Mouse (Mus musculus): ENCODE results near the gene Il12rb1. TPM values are rescaled to one million over a fixed set of nuclear protein-coding genes. Genes with fewer than 3 reads are reported as not detected.

The Il12rb1 gene
- not detected for total RNA-seq (2021)
- long read RNA-seq, experiment 1, partial matches to known transcripts: 1 of 1 reads
- long read RNA-seq, experiment 1, other reads (novel, unspliced or antisense): 0 of 1 reads
- long read RNA-seq, experiment 2: 0 reads

DNA sequence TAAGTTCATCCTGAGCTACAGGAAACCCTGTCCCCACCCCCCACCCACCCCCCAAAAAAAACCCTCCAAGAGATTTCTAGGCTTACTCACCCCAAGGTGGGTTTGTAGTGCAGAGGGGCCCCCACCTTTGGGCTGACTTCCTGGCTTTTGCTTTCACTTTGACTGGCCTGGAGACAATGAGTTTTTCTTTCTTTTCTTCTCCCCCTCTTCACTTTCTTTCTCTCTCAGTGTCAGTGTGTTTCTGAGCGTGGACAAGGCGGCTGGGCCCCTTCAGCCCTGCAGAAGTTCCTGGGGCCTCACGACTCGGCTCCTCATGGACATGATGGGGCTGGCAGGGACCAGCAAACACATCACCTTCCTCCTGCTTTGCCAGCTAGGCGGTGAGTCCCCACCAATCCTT, at the start of gene Il12rb1:
Gene Il12rb1, plus strand, starts transcription at position 211 of the 400 bp plus-strand sequence.
- DNase-seq: no peak

DNA sequence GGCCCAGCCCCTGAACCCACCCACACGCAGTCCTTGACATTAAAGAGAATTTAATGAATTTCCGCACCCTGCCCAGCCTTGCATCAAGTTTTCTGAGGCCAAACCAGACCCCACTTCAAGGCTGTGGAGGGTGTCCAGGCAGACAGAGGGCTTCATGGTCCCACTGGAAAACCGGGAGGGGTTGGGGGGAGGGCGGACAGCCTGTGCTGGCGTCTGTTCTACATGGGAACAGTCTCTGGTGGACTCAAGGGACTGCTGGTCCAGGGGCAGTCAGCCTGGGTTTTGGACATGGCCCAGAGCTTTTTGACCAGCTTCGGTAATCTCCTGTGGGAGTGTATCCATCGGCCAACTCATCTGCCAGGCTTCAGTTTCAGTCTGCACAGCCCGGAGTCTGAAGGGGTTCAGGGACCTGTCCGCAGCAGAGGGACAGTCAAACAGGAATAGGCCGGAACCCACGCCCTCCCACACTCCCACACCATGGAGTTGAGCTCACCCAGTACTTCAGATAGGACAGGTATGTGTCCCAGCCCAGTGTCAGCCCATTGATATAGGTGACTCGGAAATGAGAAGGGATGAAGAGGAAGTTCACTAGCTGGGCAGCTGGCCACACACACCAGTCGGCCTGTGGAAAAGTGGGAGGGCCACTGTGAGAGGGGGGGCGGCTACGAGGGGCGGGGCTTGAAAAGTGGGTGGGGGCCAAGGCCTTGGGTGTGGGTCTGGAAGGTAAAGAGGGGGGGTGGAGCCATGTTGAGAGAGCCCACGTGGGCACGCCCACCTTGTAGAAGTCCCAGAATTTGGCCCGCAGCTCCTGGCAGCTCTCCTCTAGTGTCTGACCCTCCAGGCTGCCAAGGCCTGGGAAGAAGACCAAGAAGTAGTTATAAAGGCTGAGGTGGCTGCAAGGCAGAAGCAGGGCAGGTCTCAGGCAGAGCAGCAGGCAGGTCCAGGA, 49.4 kb upstream of the Il12rb1 start:
- DNase-seq: peak; percentile 81 to 82

DNA sequence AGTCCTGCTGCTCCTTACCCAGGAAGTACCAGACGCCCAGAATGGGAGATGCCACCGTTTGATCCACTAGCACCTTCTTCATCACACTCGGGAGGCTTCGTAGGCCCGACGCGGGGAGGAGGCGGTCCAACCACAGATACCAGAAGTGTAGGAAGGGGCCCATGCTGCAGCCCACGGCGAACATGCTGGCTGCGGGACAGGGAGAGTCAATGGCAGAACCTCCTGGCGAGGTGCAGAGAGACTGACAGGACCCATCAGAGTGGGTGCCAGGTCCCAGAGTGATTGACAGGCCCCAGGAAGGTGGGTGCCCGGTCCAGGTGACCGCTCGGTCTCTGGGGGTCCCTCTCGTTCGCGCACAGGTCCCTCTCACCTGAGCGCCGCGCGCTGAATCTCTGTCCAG, 47.9 kb upstream of the Il12rb1 start:
- DNase-seq: peak in 1 of 2 experiments; percentile 45

DNA sequence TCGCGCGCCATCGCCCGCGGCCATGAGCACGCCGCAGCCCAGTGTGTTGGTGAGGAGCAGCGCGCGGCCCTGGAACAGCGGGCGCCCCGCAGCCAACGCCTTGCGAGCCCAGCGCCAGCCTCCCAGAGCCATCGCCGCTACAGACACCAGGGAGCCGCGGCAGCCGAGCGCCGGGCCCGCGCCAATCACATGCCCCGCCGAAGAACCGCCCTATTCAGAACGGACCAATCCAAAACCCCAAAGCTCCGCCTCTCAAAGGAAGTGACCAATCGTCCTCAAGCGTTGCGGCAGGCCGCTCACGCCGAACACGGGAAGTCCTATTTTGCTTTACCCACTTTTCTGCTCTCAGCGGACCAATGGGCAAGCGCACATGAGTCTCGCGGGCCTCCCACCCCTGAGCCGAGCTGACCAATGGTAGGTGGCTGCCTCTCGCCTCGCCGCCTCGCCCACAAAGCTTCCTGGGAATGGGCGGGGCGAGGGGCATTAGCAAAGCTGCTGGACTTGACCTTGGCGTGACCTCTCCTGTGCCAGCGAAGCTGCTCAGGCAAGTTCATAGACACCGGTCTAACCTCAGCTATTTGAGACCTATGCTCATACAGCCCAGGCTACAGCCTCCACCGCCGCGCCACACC, 47.4 kb upstream of the Il12rb1 start, which contains the start of gene Mpv17l2:
Gene Mpv17l2, minus strand, starts transcription at position 172 of the 632 bp plus-strand sequence.
- peak; percentile 94 to 96 for DNase-seq

DNA sequence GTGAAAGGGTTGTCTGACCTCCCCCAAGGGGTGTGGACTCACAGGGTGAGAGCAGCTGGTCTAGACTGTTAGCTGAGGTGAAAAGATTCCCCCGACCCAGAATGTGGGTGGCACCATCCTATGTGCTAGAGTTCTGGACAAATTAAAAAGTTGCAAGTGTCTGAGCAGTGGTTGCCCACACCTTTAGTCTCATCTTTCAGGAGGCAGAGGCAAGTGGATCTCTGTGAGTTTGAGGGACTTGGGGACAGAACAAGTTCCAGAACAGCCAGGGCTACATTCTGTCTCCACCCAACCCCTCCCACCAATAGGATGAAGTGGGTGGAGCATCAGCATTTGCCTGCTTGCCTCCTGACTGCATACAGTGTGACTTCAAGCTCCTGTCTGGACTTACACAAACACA, 46.1 kb upstream of the Il12rb1 start:
- DNase-seq: peak in 1 of 2 experiments; percentile 6

DNA sequence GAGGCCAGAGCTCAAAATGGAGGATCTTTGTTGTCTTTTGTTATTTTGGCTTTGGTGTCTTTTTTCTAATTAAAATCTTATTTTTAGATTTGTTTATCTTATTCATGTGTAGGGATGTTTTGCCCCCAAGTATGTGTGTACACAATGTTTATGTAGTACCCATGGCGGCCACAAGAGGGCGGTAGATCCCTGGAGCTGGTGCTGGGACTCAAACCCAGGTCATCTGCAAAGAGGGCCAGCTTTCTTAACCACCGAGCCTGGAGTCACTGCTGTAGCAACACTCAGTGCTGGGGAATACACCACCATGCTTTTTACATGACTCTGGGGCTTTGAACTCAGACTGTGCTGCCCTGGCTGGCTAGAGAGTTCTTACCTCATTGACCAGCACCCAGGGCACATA, 44.9 kb upstream of the Il12rb1 start:
- DNase-seq: peak; percentile 61 to 73

DNA sequence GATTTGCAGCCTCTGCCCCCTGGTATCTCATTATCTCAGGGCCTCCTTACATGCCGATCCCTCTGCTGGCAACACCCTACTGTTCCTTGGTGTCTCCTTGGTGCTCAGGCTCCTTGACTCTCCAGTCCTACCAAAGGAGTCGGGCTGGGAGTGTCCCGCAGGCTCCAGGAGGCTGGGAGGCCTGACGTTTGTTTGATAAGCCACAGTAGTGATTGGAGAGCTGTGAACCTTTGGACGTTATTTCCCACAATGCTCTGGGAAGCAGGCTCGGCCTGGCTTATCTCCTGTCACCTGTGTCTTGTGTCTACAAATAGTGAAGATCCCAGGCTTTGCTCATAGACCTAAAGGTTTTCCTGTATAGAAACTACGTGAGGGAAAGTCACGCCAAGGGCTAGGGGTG, 44.2 kb upstream of the Il12rb1 start:
- DNase-seq: peak in 1 of 2 experiments; percentile 2

DNA sequence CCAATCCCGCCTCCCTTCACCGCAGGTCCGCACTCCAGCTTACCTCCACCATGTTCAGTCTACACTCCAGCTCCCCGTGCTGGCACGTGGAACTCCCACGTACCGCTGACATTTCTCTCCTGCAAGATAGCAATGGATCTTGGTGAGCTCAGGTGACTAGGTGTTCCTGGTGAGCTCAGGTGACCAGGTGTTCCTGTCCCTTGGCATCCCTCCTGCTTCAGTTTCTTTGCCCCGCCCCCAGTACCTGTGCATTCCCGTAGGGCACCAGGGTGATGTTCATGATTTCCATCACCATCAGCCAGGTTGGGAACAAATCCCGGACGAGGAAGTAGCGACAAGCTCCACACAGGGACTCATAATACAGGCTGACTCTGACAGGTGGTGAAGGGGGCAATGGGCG, 43.6 kb upstream of the Il12rb1 start:
- DNase-seq: no peak

DNA sequence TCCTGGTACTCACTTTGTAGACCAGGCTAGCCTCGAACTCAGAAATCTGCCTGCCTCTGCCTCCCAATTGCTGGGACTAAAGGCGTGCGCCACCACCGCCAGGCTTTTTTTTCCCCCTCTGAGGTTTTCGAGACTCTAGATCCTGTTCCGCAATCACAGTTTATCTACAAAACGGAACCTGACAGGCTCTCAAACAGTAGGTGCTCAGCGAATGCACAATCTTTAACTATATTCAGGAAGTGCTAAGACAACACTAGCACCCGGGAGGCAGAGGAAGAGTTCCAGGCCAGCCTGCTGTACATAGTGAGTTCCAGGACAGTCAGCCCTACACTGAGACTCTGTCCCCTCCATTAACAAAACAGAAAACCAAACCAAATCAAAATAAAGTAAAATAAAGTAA, 42.9 kb upstream of the Il12rb1 start:
- DNase-seq: no peak

DNA sequence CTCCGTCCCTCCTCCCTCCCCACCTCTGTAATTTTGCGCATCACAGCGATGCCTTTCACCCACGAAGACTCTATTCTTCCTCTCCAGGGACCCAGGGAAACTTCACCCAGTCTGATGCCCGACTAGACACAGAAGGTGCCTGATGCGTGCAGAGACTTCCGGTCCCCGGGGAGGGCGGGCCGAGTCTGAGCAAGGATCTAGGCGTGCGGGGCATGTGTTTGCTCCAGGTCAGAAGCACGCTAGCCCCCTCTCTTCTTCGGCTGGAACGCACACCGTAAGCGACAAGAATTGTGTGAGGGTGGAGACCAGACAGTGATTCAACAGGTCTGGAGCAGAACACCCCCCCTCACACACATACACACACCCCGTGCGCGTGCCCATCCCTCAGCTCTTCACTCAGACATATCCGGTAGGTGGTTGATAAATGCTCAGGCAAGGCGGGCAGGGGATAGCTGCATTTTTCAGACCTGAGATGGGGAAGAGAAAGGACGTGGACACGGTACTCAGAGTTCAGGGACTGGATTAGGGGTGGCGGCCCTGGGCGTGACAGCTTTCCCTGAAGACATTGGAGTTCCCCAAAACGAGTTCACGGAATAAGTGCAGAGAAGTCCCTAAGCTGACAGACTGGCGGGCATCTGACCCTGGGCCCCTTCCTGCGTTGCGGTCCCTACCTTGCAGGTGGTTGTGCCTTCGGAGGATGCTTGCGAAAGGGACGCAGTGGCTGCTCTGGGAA, 42.2 kb upstream of the Il12rb1 start:
- peak; percentile 55 to 79 for DNase-seq

DNA sequence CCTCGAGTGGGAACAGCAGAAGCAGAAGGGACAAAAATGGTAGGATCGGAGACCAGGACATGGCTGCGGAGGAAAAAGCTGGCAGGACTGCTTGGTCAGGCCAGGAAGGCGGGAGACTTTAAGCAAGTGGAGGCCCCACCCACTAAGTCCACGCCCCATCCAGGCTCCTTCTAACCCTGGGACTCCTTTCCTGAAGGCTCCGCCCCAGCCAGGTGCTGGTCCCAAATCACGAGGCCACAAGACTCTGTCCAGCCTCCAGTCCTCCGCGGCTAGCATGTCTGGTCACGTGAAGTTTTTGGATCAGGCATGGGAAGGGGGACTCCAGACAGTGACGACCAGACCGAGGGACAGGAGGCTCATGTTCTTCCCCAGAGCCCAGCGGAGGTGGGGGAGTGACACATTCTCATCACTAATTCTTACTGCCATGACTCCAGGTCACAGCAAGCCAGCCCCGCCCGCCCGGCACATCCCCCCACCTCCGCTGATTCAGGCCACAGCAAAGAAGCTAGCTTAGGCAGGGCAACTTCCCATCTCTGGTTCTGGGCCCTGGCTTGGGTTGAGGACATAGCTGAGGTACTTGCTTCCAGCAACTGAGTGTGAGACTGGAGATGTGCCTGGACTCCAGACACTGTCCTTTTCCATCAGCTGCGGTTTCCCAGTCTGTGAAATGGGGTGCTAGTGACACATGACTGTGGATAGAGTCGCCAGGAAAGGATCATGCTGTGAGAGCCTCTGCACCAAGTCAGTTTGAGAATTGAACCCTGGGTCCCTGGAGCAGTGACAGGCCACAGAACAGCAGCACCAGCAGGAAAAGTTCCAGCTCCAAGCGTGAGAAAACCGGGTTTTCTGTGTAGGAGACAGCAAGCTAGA, 41.4 kb upstream of the Il12rb1 start:
- peak; percentile 73 to 82 for DNase-seq

DNA sequence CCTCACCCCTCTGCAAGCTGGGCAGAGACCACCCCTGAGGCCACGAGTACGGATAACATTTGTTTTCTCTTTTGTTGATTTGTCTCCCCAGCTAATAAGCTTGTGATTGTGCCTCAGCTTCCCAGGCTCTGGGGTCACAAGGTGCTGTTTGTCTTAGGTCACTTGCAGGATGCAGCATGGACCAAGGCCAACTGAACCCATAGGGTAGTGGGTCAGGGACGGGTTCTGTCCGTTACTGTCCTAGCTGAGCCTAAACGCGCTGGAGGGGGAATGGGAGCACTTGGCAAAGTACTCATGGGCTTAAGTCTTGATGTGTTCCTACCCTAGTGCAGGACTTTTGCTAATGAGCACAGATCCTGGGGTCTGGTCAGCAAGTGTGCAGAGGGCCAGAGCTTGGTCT, 40.7 kb upstream of the Il12rb1 start:
- no peak for DNase-seq

DNA sequence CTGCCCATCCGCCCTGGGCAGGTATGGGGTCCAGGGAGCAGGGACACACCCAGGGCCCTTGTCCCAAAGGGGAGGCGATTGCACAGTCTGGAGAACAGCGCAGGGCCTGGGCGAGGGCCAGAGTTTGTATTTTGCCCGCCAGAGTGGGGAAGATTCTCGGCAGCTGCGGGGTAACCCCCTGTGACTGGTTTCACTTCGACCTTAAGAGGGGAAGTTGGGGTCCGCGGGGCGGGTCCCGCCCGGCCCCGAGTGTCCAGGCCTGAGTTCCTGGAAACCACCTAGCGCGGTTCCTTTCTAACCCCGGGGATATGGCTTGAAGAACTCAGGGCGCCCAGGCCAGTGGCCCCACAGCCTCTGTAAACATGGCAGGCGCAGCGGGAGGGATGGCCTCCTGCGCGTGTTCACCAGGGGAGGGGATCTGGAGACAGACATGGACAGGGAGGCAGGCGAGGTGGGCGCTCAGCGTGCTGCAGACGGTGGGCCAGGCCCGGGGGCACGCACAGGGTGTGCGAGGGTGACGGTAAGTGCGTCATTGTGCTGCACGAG, 39.9 kb upstream of the Il12rb1 start:
- DNase-seq: no peak

DNA sequence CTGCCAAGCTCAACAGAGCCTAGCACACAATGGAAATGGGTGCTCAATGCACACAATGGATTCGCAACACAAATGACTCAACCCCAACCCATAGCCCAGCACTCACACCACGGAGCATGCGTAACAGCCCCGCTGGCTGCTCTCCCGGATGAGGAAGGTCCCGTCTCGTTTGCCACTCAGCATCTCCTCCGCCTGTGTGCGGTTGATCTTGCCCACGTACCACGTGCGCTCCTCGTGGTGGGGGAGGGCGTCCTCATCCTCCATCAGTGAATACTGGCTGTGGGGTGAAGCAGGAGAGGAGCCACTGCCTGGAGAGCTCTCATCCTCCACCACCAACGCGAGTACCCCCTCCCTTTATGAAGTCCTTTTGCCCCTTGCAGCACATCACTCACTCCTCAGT, 39.3 kb upstream of the Il12rb1 start:
- DNase-seq: no peak

DNA sequence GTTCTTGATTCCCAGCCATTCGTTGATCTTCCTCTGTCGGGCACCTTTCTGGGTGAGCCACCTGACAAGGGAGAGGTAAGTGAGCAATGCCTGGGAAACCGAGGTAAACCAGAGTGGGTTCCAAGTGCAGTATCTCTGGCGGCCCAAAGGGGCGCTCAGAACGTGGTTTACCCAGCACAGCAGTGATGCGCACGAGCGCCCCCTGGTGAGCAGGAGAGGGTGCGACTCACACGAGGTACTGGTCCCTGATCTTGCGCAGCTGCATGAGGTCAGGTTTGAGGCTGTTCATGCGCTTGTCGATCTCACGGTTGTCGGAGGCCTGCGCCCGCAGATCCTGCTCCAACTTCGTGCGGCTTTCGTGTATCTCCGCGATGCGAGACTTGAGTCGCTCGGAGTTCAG, 38.9 kb upstream of the Il12rb1 start:
- DNase-seq: peak; percentile 97 to 99

DNA sequence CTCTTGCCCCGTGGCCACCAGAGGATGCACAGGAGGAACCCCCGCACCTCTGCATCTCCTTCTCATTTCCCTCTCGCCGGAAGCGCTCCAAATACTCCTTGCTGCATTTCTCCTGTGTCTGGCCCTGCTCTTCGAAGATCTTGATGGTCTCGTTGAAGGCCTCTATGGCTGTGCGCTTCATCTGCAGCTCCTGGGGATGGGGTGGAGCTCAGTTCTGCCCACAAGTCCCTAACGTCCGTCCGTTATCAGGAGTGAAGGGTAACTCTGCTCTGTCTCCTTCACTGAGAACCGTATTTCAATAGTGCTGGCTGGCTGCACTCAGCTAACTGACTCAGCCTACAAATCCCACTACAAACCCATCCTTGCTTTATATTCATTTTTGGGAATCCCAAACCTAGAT, 38.4 kb upstream of the Il12rb1 start:
- no peak for DNase-seq

DNA sequence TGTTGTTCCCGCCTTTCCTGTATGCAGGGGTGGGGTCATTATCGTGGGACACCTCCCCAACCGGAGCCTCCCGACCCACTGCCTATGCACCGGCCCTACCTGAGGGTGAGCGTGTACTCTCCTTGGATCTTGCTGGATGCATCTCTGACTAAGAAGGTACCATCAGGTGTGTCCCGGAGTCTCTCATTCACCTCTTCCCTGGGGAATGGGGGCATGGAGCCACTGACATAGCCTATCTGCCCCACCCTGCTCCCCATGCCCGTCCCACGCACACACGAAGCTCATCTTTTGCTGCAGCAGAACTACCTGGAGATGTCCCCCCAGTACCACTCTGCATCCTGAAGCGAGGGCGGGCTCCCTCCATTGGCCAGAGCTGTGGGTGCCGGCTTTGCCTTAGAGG, 37.5 kb upstream of the Il12rb1 start:
- DNase-seq: no peak

DNA sequence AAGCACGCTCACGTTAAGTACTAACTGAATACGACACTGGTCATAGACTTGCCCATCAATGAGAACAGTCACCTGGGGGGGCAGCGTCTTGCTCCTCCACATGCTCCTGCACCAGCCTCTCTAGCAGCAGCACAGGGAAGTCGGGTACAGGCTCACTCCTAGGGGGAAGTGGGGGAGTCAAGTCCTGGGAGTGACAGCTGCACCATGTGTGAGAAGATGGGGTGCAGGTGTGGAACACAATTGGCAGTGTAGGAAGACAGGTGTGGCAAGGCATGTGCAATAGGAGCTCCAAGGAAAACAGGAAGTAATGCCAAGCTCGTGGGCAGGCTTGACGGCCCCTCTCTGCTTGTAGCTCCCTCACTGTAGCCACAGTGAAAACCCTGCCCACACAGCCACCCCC, 37.0 kb upstream of the Il12rb1 start:
- DNase-seq: no peak

DNA sequence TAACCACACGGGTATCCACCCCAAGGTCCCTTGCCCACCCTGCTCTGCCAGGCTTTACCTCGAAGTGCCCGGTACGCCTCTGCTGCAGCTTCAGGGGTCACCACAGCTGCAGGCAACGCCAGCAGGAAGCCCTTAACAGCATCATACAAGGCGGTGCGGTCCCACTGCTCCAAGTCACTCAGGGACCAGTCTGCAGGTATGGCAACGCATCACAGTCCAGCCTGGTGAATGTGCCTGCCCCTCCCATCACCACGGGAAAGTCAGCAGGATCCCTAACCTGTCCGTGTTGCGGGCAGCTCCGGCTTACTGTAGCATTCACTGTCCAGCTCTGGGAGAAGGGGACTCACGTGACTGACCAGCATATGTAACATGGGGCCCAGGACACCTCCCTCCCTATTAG, 36.2 kb upstream of the Il12rb1 start:
- DNase-seq: no peak

DNA sequence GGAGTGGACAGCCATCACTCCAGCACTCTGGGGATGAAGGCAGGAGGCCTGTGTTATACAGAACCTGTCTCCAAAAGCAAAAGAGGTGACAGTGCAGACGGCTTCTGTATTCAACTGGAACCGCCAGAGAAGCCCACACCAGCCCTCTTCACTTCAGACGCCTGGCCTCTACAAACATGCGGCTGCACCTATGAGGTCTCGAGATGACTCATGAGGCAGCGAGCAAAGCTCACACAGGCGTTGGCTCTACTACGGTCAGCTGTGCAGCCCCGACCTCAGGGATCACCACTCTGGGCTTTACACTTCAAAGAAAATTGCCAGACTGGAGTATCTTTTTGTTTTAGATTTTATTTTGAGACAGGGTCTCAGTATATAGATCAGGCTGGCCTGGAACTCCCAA, 35.4 kb upstream of the Il12rb1 start:
- no peak for DNase-seq

DNA sequence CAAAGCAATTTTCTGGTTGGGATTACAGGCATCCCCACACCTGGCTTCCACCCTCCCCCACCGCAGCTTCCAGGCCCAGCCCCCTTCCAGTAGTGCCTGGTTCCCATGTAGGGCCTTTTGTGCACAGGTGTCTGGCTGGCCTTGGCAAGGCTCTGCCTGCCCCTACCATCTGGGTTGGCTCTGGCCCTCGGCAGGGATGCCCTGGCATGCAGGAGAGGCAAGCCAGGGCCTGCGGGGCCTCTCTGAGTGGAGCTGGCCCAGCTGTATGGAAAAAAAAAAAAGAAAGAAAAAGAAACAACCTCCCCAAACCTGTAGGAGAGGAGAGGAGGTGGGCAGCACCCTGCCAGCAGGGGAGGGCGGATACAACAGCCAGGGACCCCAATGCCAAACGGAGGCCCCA, 34.8 kb upstream of the Il12rb1 start:
- DNase-seq: peak in 1 of 2 experiments; percentile 2

All from adrenal gland, postnatal 36 days (tissue).